Mouse (Mus musculus): Measurements from ENCODE around the gene Plekhh2. TPM values are rescaled to one million over a fixed set of nuclear protein-coding genes. Genes with fewer than 3 reads are reported as not detected.

The Plekhh2 gene
- polyA plus RNA-seq, 1 experiment from 2014 or later = 4.2 TPM

DNA sequence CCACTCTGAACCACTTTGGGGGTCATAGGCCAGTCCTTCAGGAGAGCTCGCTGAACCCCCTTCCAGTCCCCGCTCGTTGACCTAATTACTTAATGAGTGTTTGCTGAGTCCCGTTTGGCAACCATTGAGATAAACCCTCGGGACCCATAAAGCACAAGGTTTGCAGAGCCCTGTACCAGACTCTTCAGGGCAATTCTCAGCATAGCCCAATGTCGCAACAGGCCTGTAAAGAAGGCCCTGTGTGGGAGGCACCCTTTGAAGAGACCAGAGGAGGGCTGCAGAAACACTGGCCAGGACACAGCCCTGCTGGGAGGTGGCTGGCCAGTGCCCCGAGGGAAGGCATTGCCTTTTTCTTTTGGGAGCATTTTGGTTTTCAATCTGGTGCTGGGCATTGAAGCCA, 100.3 kb downstream of the Plekhh2 start:
- Histone ChIP-seq H3K9me3 (ENCODE audit: control insufficient read depth, low read length) (no peaks in the 10 kb centered on the region), H3K4me1 (ENCODE audit: control insufficient read depth, insufficient read depth, low read length) (no peaks in the 10 kb centered on the region), H3K4me2 (ENCODE audit: low read depth) (no peak overlapping the region), H3K4me3 (ENCODE audit: low read depth, low read length) (no peak overlapping the region), H3K9ac (ENCODE audit: low read length) (no peak overlapping the region), H3K27ac (ENCODE audit: low read depth, low read length) (no peak overlapping the region), H3K36me3 (ENCODE audit: control insufficient read depth, insufficient read depth, low read length) (peaks cover under 1% of the 10 kb centered on the region; the same call in 1 of the 2 replicates), H3K27me3 (ENCODE audit: control insufficient read depth, insufficient read depth, low read length) (no peaks in the 10 kb centered on the region)
- no peak for ATAC-seq (ENCODE audit: insufficient read depth, low FRiP score, low TSS enrichment)
- 48% methylated on average over 7 of the region's 7 CpGs for WGBS
- DNase-seq (ENCODE audit: low spot score) = no peak

DNA sequence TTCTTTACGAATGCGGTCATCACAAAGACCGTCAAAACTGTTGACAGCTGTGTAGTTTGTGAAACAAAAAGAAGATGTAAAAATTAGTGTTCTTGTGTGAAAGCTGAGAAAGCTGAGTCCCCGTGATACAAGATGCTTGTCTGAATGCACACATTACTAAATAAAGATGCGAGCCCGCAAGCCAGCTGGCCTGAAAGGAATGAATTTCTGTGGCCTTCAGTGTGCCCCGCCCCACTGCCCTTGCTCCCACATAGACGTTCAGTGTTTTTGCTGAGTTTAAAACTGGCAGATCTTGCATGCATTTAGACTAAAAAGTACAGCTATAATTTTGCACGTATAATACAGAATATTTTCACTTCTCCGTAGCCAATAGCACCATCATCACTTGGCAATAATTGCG, 104.1 kb downstream of the Plekhh2 start:
- Histone ChIP-seq H3K4me3 (ENCODE audit: low read depth, low read length) (no peak overlapping the region), H3K4me1 (ENCODE audit: control insufficient read depth, insufficient read depth, low read length) (no peaks in the 10 kb centered on the region), H3K4me2 (ENCODE audit: low read depth) (no peak overlapping the region), H3K36me3 (ENCODE audit: control insufficient read depth, insufficient read depth, low read length) (no peaks in the 10 kb centered on the region), H3K9ac (ENCODE audit: low read length) (no peak overlapping the region), H3K9me3 (ENCODE audit: control insufficient read depth, low read length) (no peaks in the 10 kb centered on the region), H3K27me3 (ENCODE audit: control insufficient read depth, insufficient read depth, low read length) (no peaks in the 10 kb centered on the region), H3K27ac (ENCODE audit: low read depth, low read length) (no peak overlapping the region)
- ATAC-seq (ENCODE audit: insufficient read depth, low FRiP score, low TSS enrichment) = no peak
- 90% methylated on average over 11 of the region's 11 CpGs for WGBS
- no peak for DNase-seq (ENCODE audit: low spot score)

DNA sequence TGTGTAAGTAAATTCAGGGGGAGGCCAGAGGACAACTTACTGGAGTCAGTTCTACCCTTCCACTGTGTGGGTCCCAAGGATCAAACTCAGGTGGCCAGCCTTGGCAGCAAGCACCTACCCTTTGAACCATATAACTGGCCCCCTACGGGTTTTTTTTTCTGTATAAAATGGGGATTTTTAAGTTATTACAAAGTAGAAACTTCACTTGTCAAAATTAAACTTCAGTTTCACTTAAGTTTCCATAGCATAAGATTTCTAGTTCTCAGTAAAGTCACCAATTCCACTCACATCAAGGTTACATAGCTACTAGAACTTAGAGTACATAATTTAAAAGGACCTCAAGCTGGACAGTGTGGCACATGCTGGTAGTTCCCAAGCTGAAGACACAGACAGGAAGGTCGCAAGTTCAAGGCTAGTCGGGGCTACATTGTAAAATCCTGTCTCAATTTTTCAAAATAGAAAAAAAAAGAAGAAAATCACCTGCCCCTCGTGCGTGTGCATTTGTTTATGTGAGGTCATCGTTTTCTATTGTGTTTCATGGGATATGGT, 104.9 kb downstream of the Plekhh2 start:
- Histone ChIP-seq H3K36me3 (ENCODE audit: control insufficient read depth, insufficient read depth, low read length) (no peaks in the 10 kb centered on the region), H3K4me1 (ENCODE audit: control insufficient read depth, insufficient read depth, low read length) (no peaks in the 10 kb centered on the region), H3K27ac (ENCODE audit: low read depth, low read length) (no peak overlapping the region), H3K4me2 (ENCODE audit: low read depth) (no peak overlapping the region), H3K27me3 (ENCODE audit: control insufficient read depth, insufficient read depth, low read length) (no peaks in the 10 kb centered on the region), H3K9ac (ENCODE audit: low read length) (no peak overlapping the region), H3K4me3 (ENCODE audit: low read depth, low read length) (no peak overlapping the region), H3K9me3 (ENCODE audit: control insufficient read depth, low read length) (no peaks in the 10 kb centered on the region)
- ATAC-seq (ENCODE audit: insufficient read depth, low FRiP score, low TSS enrichment) (no peak), DNase-seq (ENCODE audit: low spot score) (no peak)
- WGBS = 90% methylated on average over 6 of the region's 6 CpGs

DNA sequence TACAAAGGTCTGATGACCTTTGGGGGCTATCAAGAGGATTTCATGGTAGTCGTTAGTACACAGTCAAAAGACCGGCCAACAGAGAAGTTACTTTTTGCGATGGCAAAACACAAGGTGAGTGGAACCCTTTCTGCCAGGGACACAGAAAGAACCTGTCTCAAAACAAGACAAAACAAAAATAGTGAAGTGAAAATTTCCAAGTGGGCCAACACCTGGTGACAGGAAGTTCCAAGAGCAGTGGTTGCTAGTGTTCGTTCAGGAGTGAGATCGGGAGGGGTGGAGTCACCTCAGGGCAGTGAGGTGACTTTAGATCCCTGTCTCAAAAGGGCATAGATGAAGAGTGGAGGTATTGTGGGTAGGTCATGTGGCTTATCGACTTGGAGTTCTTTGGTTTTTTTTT, 106.3 kb downstream of the Plekhh2 start:
- ATAC-seq (ENCODE audit: insufficient read depth, low FRiP score, low TSS enrichment) (no peak), DNase-seq (ENCODE audit: low spot score) (no peak)
- 96% methylated on average over 6 of the region's 6 CpGs for WGBS
- H3K9ac ChIP-seq (ENCODE audit: low read length) = no peak overlapping the region
- no peak overlapping the region for H3K27ac ChIP-seq (ENCODE audit: low read depth, low read length)
- no peaks in the 10 kb centered on the region for H3K27me3 ChIP-seq (ENCODE audit: control insufficient read depth, insufficient read depth, low read length)
- H3K9me3 ChIP-seq (ENCODE audit: control insufficient read depth, low read length) = no peaks in the 10 kb centered on the region
- no peaks in the 10 kb centered on the region for H3K36me3 ChIP-seq (ENCODE audit: control insufficient read depth, insufficient read depth, low read length)
- H3K4me2 ChIP-seq (ENCODE audit: low read depth) = no peak overlapping the region
- H3K4me1 ChIP-seq (ENCODE audit: control insufficient read depth, insufficient read depth, low read length) = no peaks in the 10 kb centered on the region
- H3K4me3 ChIP-seq (ENCODE audit: low read depth, low read length) = no peak overlapping the region

DNA sequence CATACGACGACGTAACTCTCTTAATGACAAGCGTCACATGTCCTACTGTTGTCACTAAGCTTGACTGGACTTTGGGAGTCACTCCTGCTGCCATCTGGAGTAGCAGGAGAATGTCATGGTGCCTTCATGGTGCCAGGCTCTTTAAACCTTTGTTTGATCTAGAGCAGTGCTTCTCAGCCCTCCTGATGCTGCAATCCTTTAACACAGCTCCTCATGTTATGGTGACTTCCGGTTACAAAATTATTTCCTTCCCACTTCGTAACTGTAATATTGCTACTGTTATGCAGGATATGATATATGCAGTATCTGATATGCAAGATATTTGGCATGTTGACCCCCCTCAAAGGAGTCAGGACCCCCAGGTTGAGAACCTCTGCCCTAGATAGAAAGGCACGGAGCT, 107.4 kb downstream of the Plekhh2 start:
- Histone ChIP-seq H3K4me2 (ENCODE audit: low read depth) (no peak overlapping the region), H3K36me3 (ENCODE audit: control insufficient read depth, insufficient read depth, low read length) (no peaks in the 10 kb centered on the region), H3K9ac (ENCODE audit: low read length) (no peak overlapping the region), H3K27ac (ENCODE audit: low read depth, low read length) (no peak overlapping the region), H3K27me3 (ENCODE audit: control insufficient read depth, insufficient read depth, low read length) (no peaks in the 10 kb centered on the region), H3K9me3 (ENCODE audit: control insufficient read depth, low read length) (no peaks in the 10 kb centered on the region), H3K4me3 (ENCODE audit: low read depth, low read length) (no peak overlapping the region), H3K4me1 (ENCODE audit: control insufficient read depth, insufficient read depth, low read length) (no peaks in the 10 kb centered on the region)
- WGBS = 89% methylated on average over 7 of the region's 7 CpGs
- ATAC-seq (ENCODE audit: insufficient read depth, low FRiP score, low TSS enrichment) = no peak
- DNase-seq (ENCODE audit: low spot score) = no peak

DNA sequence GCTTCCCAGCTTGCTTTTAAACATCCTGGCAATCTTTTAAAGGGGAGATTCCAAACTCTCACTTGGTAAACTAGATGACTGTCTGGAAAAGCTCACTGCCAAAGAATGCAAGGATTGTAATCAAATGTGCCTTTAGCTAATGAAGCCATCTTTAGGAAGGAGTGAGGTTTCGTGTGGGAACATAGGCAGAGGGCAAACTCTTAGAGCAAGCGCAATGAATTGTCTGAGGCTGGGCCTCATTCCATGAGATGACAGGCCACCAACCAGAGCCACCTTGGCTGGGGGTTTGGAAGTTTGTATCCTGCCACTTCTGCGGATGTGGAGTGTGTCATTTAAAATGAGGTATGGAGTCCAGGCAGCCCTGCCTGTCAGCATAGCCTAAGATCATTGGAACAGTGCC, 108.4 kb downstream of the Plekhh2 start:
- no peaks in the 10 kb centered on the region for H3K9me3 ChIP-seq (ENCODE audit: control insufficient read depth, low read length)
- ATAC-seq (ENCODE audit: insufficient read depth, low FRiP score, low TSS enrichment) = no peak
- WGBS = 91% methylated on average over 3 of the region's 3 CpGs
- no peak overlapping the region for H3K27ac ChIP-seq (ENCODE audit: low read depth, low read length)
- no peaks in the 10 kb centered on the region for H3K36me3 ChIP-seq (ENCODE audit: control insufficient read depth, insufficient read depth, low read length)
- H3K27me3 ChIP-seq (ENCODE audit: control insufficient read depth, insufficient read depth, low read length) = no peaks in the 10 kb centered on the region
- no peak for DNase-seq (ENCODE audit: low spot score)
- no peak overlapping the region for H3K4me3 ChIP-seq (ENCODE audit: low read depth, low read length)
- H3K9ac ChIP-seq (ENCODE audit: low read length) = no peak overlapping the region
- H3K4me2 ChIP-seq (ENCODE audit: low read depth) = no peak overlapping the region
- H3K4me1 ChIP-seq (ENCODE audit: control insufficient read depth, insufficient read depth, low read length) = no peaks in the 10 kb centered on the region

DNA sequence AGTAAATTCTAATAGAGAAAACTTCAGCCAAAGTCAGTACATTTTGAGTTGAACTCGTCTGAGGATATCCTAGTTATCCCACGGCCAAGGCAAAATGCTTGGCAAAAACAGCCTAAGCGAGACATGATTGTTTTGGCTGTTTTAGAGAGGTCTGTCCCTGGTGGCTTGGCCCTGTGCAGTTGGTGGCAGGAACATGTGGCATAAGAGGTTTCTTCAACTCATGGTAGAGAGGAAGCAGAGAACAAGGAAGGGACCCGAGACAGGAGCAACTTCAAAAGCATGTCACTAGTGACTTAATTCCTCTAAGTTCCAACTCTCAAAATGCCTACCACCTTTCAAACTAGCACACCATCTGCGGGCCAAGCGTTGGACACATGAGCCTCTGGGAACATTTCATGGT, 108.9 kb downstream of the Plekhh2 start:
- no peaks in the 10 kb centered on the region for H3K4me1 ChIP-seq (ENCODE audit: control insufficient read depth, insufficient read depth, low read length)
- no peak overlapping the region for H3K4me3 ChIP-seq (ENCODE audit: low read depth, low read length)
- DNase-seq (ENCODE audit: low spot score) (no peak), ATAC-seq (ENCODE audit: insufficient read depth, low FRiP score, low TSS enrichment) (no peak)
- H3K27ac ChIP-seq (ENCODE audit: low read depth, low read length) = no peak overlapping the region
- no peak overlapping the region for H3K4me2 ChIP-seq (ENCODE audit: low read depth)
- no peaks in the 10 kb centered on the region for H3K36me3 ChIP-seq (ENCODE audit: control insufficient read depth, insufficient read depth, low read length)
- no peak overlapping the region for H3K9ac ChIP-seq (ENCODE audit: low read length)
- no peaks in the 10 kb centered on the region for H3K9me3 ChIP-seq (ENCODE audit: control insufficient read depth, low read length)
- WGBS = 90% methylated on average over 6 of the region's 6 CpGs
- no peaks in the 10 kb centered on the region for H3K27me3 ChIP-seq (ENCODE audit: control insufficient read depth, insufficient read depth, low read length)

DNA sequence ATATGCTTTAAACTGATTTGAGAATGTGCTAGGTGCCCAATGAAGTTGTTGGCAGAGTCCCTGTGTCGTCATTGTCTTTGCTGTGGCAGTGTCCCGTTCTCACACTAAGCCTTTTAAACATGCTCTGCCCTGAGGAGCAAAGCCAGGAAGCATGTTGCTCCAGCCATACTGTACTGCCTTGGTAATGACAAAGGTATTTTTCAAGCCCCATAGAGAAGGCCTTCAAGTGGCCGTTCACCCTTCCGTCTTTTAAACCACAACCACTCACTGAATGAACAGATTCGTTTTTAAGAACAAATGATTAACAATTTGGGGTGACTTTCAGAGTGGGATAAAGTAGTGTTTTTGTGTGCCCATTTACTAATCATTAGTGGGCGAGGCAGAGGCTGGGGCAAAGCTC, 109.5 kb downstream of the Plekhh2 start:
- ATAC-seq (ENCODE audit: insufficient read depth, low FRiP score, low TSS enrichment) (no peak), DNase-seq (ENCODE audit: low spot score) (no peak)
- no peaks in the 10 kb centered on the region for H3K27me3 ChIP-seq (ENCODE audit: control insufficient read depth, insufficient read depth, low read length)
- no peak overlapping the region for H3K9ac ChIP-seq (ENCODE audit: low read length)
- no peak overlapping the region for H3K27ac ChIP-seq (ENCODE audit: low read depth, low read length)
- WGBS = 90% methylated on average over 6 of the region's 6 CpGs
- H3K4me2 ChIP-seq (ENCODE audit: low read depth) = no peak overlapping the region
- no peaks in the 10 kb centered on the region for H3K4me1 ChIP-seq (ENCODE audit: control insufficient read depth, insufficient read depth, low read length)
- H3K36me3 ChIP-seq (ENCODE audit: control insufficient read depth, insufficient read depth, low read length) = no peaks in the 10 kb centered on the region
- no peaks in the 10 kb centered on the region for H3K9me3 ChIP-seq (ENCODE audit: control insufficient read depth, low read length)
- no peak overlapping the region for H3K4me3 ChIP-seq (ENCODE audit: low read depth, low read length)

DNA sequence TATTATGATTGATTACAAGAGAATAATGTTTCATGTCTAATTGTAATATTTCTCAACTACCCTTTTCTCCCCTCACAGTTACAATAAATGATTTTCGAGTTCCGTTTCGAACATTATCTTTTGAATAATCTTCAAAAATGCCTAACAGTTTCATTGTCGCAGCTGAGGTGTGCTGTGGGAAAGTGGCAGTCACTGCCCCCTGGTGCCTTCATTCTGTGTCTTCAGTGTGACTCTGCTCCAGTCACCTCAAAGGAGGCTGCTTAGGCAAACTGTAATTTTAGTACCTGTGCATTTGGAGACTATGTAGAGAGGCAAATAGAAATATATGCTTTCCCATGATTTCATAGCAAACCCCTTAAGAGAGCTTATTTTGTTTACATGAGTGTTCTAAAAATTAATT, 110.3 kb downstream of the Plekhh2 start:
- Histone ChIP-seq H3K4me3 (ENCODE audit: low read depth, low read length) (no peak overlapping the region), H3K27ac (ENCODE audit: low read depth, low read length) (no peak overlapping the region), H3K9me3 (ENCODE audit: control insufficient read depth, low read length) (no peaks in the 10 kb centered on the region), H3K4me2 (ENCODE audit: low read depth) (no peak overlapping the region), H3K4me1 (ENCODE audit: control insufficient read depth, insufficient read depth, low read length) (peaks cover 4% of the 10 kb centered on the region), H3K9ac (ENCODE audit: low read length) (no peak overlapping the region), H3K27me3 (ENCODE audit: control insufficient read depth, insufficient read depth, low read length) (no peaks in the 10 kb centered on the region), H3K36me3 (ENCODE audit: control insufficient read depth, insufficient read depth, low read length) (no peaks in the 10 kb centered on the region)
- 91% methylated on average over 4 of the region's 4 CpGs for WGBS
- ATAC-seq (ENCODE audit: insufficient read depth, low FRiP score, low TSS enrichment) (no peak), DNase-seq (ENCODE audit: low spot score) (no peak)

Data from neural tube, embryonic 11.5 days (tissue).